Mouse (Mus musculus) MEL (cell line): ENCODE measurements at regions not wholly inside any gene's neighbourhood (a gene's known extent, or its start where the extent isn't known, plus 50 kb on each side); places are given as distances from the start of the nearest gene placed in this dataset.

Experiments used
- BHLHE40 ChIP-seq: IDR thresholded peaks from 2 replicates; pipeline ENCODE4 v1.6.1; 2012; ENCODE audit warnings: low read depth, mild to moderate bottlenecking, inconsistent platforms, low read length, improper control_type of control experiment, borderline replicate concordance
- CTCF ChIP-seq, 3 experiments: IDR thresholded peaks in 2 of 3; conservative IDR thresholded peaks in 1 of 3; 2 replicates each; pipeline ENCODE4 v1.5.1; 2011 to 2012; ENCODE audit warnings: low read length in 3 of 3, low read depth in 2 of 3, mild to moderate bottlenecking in 2 of 3, improper control_type of control experiment in 1 of 3, inconsistent platforms in 1 of 3, mixed read lengths in 1 of 3, moderate library complexity in 1 of 3; ENCODE audit not compliant: control insufficient read depth in 1 of 3, insufficient read depth in 1 of 3, poor library complexity in 1 of 3, severe bottlenecking in 1 of 3
- HCFC1 ChIP-seq: IDR thresholded peaks from 2 replicates; pipeline ENCODE4 v1.6.1; 2012; ENCODE audit warnings: low read depth, mild to moderate bottlenecking, inconsistent platforms, low read length, improper control_type of control experiment, moderate library complexity
- MAFK ChIP-seq: IDR thresholded peaks from 2 replicates; pipeline ENCODE4 v1.6.1; 2011; ENCODE audit warnings: low read depth, mild to moderate bottlenecking, low read length, improper control_type of control experiment, borderline replicate concordance
- MAX ChIP-seq: IDR thresholded peaks from 2 replicates; pipeline ENCODE4 v1.6.1; 2011; ENCODE audit warnings: low read length, improper control_type of control experiment
- NRF1 ChIP-seq: IDR thresholded peaks from 2 replicates; pipeline ENCODE4 v1.6.1; 2014; ENCODE audit warnings: low read depth, mild to moderate bottlenecking, inconsistent platforms, low read length, improper control_type of control experiment, moderate library complexity; ENCODE audit not compliant: poor library complexity, insufficient read depth, severe bottlenecking
- POLR2A ChIP-seq, 2 experiments: IDR thresholded peaks; 2 replicates each; pipeline ENCODE4 v1.6.1; 2011 to 2012; ENCODE audit warnings: low read length in 2 of 2, mild to moderate bottlenecking in 2 of 2, control low read depth in 1 of 2, improper control_type of control experiment in 1 of 2, low read depth in 1 of 2, moderate library complexity in 1 of 2; ENCODE audit not compliant: control insufficient read depth in 1 of 2, insufficient read depth in 1 of 2, poor library complexity in 1 of 2
- SIN3A ChIP-seq: IDR thresholded peaks from 2 replicates; pipeline ENCODE4 v1.6.1; 2012; ENCODE audit warnings: low read length, improper control_type of control experiment, inconsistent platforms
- TAL1 ChIP-seq: IDR thresholded peaks from 2 replicates; pipeline ENCODE4 v1.6.1; 2012; ENCODE audit warnings: mild to moderate bottlenecking, inconsistent platforms, low read length, moderate library complexity, mixed read lengths
- UBTF ChIP-seq: IDR thresholded peaks from 2 replicates; pipeline ENCODE4 v1.6.1; 2012; ENCODE audit warnings: low read depth, mild to moderate bottlenecking, inconsistent platforms, low read length, improper control_type of control experiment, moderate library complexity, borderline replicate concordance; ENCODE audit not compliant: insufficient read depth
- USF1 ChIP-seq: IDR thresholded peaks from 2 replicates; pipeline ENCODE4 v1.6.1; 2014; ENCODE audit warnings: low read depth, mild to moderate bottlenecking, inconsistent platforms, low read length, improper control_type of control experiment, moderate library complexity
- ZC3H11A ChIP-seq: IDR thresholded peaks from 2 replicates; pipeline ENCODE4 v1.6.1; 2012; ENCODE audit warnings: low read depth, mild to moderate bottlenecking, inconsistent platforms, low read length, improper control_type of control experiment
- ZNF384 ChIP-seq: IDR thresholded peaks from 2 replicates; pipeline ENCODE4 v1.6.1; 2012; ENCODE audit warnings: low read depth, mild to moderate bottlenecking, inconsistent platforms, low read length, improper control_type of control experiment

DNA sequence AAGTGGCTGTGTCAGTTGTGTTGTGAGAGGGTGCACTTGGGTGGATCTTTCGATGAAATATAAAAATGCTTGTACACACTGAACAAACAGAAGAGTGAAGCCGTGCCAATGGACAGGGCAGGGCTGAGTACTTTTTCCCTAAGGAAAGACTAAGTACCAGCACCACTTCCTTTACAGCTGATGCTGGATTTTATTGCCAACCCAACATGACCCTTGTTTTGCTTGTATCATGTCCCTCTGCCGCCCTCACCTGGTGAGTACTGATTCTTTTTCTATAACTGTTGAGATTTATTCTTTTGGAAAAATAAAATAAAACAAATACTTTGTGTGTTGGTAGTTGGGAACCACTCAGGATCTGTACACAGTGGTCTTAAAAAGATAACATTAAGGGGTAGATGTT lies 878.4 kb upstream of the Cdh6 start:
- no peak for TF ChIP-seq BHLHE40
- 0 out of 2 replicates have a peak, but pooled peaks have one; percentile 31 for TF ChIP-seq SIN3A
- TF ChIP-seq CTCF (IDR thresholded peaks at IDR 0.05 in 2 of 3, conservative IDR thresholded peaks at IDR 0.05 in 1 of 3; ENCODE audit: control insufficient read depth in 1 of 3, insufficient read depth in 1 of 3, low read depth in 2 of 3, low read length in 3 of 3, poor library complexity in 1 of 3, severe bottlenecking in 1 of 3), result peak in 2 of 3 experiments; percentile 10 to 61; a peak in 3 of 6 replicates
- no peak for TF ChIP-seq USF1
- no peak for TF ChIP-seq ZNF384
- no peak for TF ChIP-seq UBTF
- no peak for TF ChIP-seq NRF1
- no peak for TF ChIP-seq TAL1
- TF ChIP-seq POLR2A (IDR thresholded peaks at IDR 0.05; ENCODE audit: control insufficient read depth in 1 of 2, insufficient read depth in 1 of 2, low read depth in 1 of 2, low read length in 2 of 2, poor library complexity in 1 of 2), result no peak
- no peak for TF ChIP-seq MAX
- TF ChIP-seq ZC3H11A, result peak; percentile 64
- no peak for TF ChIP-seq MAFK
- TF ChIP-seq HCFC1, result no peak
